Mouse (Mus musculus) right cerebral cortex, postnatal 10 days (tissue): ENCODE data around the gene Pyroxd2.
"Not testable (repeated sequence)": the region's sequence is repeated elsewhere in the genome, so short reads cannot be mapped to it uniquely, and the experiment has no call there.

Source experiments
- DNase-seq, 2 experiments: peaks; one replicate each; pipeline ENCODE4 v3.0.0; 2021; ENCODE audit warnings: low spot score in 2 of 2

Pyroxd2 gene

DNA sequence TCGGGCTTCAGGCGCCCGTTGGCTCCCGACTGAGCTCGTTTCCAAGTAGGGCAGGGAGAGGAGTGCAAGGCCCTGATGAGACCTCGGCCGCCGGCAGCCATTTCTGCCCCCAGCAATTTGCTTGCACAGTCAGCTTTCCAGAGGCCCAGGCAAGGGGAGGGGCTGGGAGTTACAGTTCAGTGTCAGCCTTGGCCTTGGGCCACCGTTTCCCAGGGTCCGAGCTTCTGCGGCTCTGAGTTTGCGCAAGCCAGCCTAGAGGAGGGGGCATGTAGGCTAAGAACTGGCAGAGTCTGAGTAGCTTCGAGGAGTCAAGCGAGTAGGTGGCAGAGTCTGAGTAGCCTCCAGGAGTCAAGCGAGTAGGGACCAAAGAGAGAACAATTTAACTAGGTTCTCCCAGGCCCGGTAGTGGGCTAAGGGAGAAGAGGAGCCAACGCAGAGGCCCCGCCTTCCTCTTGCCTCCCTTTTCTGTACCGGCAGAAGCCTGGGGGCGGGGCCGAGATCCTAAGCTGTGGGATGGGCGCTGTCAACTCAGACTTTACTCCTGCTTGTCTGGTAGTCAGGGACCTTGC, at the start of gene Pyroxd2:
Pyroxd2 (minus strand) TSS at position 413 of the 569 bp plus-strand sequence.
- peak; percentile 85 to 86 for DNase-seq

DNA sequence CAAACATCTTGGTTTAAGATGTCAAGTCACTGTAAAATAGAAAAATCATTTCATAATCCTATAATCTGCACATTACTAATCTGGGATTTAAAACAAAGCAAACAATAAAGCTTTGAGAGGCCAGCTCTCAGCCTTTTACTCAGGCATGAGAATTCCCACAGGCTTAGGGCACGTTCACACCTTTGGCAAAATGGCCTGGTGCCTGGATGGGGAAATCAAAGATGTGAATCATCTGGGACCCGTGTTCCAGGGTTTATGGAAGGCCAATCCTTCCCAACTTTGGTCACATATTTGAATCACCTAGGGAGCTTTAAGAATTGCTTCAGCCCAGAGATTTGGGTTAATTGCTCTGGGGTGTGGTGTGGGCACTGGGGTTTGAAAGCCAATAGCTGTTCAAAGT, 45.3 kb upstream of the Pyroxd2 start:
- no peak for DNase-seq

DNA sequence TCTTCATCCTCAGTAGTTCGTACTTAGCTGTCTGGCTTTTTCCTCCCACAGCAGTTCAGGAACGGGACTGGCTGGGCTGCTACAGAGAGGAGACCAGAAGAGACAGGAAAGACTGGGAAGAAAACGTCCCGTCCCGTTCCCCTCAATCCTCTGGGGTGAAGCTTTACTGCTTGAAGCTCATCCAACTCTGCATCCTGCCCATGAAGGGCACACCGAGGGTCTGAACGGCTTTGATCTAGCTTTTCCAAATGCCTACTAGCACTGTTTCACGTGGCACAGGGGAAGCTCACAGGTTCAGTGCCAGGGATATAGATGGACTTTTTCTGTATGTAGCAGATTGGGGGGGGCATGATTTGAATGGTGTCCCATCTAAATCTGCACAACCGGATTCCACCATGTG, 43.2 kb upstream of the Pyroxd2 start:
- DNase-seq = peak in 1 of 2 experiments; percentile 21

- DNase-seq = peak; percentile 92 to 95
Measured at GRCm38 (mm10) chr19:42794914-42795613, 42.5 kb upstream of the Pyroxd2 start.

- DNase-seq = no peak
Measured at GRCm38 (mm10) chr19:42788311-42788710, 35.7 kb upstream of the Pyroxd2 start.

- no peak for DNase-seq
Measured at GRCm38 (mm10) chr19:42785562-42786220, 33.1 kb upstream of the Pyroxd2 start.

DNA sequence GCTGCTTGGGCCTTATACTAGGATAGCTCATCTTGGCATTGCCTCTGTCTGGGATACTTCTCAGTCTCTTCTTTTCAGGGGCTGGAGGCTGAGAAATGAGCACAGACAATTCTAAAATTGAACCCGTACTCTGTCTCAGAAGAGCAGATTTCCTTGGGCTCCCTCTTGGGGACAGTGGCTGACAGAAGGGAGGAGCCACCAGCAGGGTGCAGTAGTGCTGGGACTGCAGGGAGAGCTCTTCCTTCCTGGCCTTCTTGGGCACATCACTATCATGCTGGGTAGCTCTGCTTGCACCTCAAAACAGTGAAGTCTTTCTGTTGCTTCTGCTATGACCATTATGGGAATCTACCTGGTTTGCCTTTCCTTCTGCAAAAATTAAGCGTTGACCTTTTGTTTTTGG, 32.6 kb upstream of the Pyroxd2 start:
- no peak for DNase-seq

GRCm38 (mm10) chr19:42780156-42780538, 27.6 kb upstream of the Pyroxd2 start:
- not testable (repeated sequence) for DNase-seq

GRCm38 (mm10) chr19:42779531-42780155, 27.1 kb upstream of the Pyroxd2 start, which contains the start of gene Hps1:
Hps1 (minus strand) TSS chr19:42779978.
- peak; percentile 93 to 95 for DNase-seq

DNA sequence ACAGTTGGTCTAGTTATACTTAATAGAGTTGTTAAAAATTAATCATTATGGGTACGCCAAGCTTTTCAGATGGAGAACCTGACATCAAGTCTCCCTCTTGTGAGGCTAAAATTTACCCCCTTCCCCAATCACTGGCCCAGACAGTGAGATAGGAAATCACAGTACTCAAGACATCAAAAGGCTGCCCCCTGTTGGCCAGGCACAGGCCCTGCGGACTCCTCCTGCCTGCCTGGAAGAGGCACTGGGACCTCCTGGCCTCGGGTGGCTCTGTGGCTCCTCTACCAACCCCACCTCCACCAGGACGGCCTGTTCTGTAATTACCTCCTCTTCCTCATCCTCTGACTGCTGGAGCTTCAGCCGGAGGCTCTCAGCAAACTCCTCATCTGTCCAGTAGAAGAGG, 25.2 kb upstream of the Pyroxd2 start:
- DNase-seq = no peak

- no peak for DNase-seq
Measured at GRCm38 (mm10) chr19:42776813-42777212, 24.2 kb upstream of the Pyroxd2 start.

- no peak for DNase-seq
Measured at GRCm38 (mm10) chr19:42770141-42770872, 17.7 kb upstream of the Pyroxd2 start.

DNA sequence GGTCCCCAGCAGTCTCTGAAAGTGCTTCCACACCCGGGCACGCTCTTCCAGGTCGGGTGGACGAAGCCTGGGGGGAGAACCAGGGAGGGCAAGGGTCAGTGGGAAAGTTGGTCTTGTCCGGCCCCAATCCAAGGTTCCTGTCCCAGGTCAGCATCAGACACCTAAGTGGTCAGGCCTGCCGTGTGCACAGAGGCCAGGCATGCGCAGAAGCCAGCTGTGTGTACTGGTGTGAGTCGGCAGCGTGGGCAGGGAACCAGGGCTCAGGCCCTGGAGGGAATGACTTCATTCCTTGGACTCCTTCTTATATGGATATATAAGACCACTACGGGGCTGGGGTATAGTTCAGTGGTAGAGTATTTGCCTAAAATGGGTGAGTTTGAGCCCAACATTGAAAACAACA, 17.1 kb upstream of the Pyroxd2 start:
- DNase-seq = no peak

DNA sequence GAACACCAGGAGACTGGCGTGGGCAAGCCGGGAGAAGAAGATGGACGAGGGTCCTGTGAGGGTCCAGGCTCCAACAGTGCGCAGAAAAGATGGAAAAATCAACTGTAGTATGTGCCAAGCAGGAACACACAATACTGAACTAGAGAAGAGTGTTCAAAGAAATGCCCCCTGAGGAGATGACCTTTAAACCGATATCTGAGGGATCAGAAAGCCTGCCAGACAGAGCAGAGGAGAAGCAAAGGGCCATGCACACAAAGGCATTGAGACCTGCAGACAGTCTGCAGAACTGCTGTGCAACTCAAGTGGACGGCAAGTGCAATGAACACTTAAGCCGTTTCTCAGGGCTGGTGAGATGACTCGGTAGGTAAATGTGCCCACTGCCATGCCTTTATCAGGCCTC, 14.8 kb upstream of the Pyroxd2 start:
- DNase-seq = no peak

DNA sequence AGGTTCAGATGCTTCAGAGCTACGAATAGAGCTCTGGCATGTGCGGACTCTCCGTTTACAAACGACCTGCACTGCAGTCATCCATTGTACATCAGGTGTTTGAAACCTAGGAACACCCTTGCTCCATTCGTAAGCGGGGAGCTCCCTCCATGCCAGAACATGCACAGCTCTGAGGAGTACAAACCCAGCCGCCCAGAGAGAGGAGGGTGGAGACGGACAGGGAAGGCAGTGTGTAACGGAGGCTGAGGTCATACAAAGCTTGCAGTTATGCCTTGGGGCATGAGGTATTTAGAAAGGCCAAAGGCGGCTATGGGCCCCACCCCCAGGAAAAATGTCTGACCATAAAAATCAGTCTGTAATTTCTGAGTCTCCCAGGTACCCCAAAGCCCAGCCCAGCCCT, 11.8 kb upstream of the Pyroxd2 start:
- no peak for DNase-seq

DNA sequence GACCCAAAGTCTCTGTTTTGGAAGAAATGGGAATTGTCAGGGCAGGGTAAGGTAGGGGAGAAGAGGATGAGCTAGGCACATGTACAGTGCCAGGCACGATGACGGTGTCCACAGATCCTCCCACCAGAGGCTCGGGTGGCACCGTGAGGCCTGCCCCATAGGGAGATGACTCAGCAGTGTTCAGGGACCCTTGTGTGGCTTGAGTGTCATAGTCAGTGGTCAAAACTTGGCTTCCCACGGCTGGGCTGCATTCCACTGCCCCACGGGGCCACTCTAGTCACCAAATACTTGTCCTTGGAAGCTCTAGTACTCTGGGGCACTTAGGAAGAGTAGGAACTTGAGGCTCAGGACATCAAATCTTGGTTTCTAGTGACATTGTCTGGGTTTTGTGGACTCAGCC, 4.1 kb upstream of the Pyroxd2 start:
- DNase-seq = no peak

DNA sequence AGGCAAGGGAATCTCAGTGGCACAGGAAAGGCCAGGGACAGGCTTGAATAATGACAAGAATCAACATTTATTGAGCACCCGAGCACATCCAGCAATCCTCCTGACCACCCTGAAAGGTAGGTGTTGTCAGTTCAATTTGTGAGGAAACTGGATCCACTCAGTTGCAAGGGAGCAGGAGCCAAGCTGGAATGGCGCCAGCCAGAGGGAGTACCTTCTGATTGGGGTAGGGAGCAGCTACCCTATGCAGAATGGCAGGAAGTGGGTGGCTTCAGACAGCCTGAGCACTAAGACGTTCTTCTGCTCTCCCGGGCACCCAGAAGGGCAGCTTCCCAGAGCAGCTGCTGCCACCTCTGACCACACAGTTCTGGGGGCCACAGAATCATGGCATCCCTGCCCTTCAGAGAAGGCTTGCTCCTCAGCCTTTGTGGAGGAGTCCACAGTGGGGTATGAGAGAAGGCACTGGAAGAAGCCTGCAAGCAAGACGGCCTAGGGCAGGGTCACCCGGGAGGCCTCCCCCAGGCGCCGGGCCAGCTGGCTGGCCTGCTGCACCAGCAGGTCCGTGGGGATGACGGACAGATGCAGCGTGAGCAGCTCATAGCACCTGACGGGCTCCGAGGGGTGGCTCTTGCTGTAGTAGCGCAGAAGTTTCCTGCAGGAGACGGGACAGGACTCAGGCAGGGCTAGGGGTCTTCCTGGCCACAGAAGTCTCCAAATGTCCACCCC, 2.7 kb upstream of the Pyroxd2 start:
- peak in 1 of 2 experiments; percentile 53 for DNase-seq

DNA sequence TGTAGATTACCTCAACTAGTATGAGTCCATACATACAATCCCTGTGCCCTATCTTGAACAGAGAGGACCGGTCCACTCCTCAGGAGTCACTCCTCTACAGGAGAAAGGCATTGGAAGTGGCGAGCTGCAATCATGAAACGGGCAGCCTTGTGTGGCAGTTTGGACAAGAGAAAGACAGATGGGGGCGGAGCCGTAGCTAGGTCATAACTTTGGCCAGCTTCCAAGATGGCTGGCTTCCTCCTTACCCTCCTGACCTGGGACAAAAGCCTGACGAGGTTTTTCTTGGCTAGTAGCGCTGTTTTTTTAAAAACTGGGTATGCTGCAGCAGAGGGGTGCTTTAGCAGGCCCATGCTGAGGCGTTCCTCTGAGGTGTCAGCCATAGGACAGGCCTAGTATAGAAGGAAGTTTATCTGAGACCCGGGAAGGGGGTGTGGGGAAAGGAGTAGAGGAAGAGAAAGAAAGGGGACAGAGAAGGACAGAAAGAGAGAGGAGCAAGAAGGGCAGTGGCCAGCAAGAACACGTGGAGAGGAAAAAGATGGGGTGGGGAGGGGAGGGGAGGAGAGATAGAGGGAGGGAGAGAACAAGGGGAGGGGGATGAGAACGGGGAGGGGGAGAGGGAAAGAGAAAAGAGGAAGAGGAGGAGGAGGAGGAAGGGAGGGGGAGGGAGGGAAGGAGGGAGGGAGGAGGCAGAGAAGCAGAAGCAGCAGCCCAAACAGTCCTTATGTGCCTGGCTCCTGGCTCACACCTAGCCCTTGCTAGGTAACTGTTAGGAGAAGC, 754 bp upstream of the Pyroxd2 start:
- peak; percentile 57 to 70 for DNase-seq

- no peak for DNase-seq
Measured at GRCm38 (mm10) chr19:42750196-42750595, 2.4 kb downstream of the Pyroxd2 start.

GRCm38 (mm10) chr19:42746702-42747101, 5.9 kb downstream of the Pyroxd2 start:
- DNase-seq = no peak

DNA sequence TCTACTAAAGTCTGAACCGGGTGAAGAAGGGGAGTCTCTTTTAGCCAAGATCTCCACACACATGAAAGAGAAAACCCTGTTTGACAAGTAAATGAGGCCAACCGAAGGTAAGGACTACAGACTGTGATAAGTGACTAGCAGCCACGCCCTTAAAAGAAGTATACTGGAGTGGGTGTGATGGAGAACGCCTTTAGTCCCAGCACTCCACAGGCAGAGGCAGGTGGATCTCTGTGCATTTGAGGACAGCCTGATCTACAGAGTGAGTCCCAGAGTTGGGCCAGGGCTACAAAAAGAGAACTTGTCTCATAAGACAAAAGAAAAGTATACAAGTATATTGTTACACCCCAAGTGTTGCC, 6.7 kb downstream of the Pyroxd2 start:
- DNase-seq = no peak
